Mouse (Mus musculus): Measurements from ENCODE around the gene Pyroxd2. TPM values are rescaled to one million over a fixed set of nuclear protein-coding genes. Genes with fewer than 3 reads are reported as not detected.

The Pyroxd2 gene
- polyA plus RNA-seq, 1 experiment, result 2.4 TPM

DNA sequence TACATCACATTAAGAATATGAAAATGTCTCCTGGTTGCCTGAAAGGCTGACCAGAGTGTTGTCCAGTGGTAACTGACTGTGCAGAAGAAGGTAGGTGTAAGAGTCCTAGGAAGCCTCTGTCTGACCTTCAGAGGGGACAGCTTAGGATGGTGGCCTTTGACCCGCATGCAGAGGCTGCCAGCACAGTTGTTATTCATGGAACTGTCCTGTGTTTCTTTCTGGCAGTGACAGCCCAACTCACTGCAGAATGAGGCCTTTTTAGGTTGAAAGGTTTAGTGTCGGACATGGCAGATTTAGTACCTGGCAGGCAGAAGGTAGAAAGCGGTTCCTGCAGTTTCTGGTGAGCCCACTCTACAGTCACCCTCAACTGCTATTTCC is 26.6 kb downstream of the Pyroxd2 start:
- Histone ChIP-seq H3K4me3 (replicated peaks; ENCODE audit: insufficient read depth, low read depth, low read length) (no peak overlapping the region), H3K27me3 (ENCODE audit: control insufficient read depth, insufficient read depth, low read length) (no peaks in the 10 kb centered on the region), H3K4me1 (ENCODE audit: control insufficient read depth, insufficient read depth, low read length) (peaks cover 24% of the 10 kb centered on the region), H3K27ac (ENCODE audit: insufficient read depth, low read length) (peak overlapping the region; percentile 55; the same call in 1 of the 2 replicates)
- no peak for DNase-seq
- TF ChIP-seq POLR2A (IDR thresholded peaks at IDR 0.05; ENCODE audit: borderline replicate concordance, insufficient read depth, low read length) (no peak), CTCF (IDR thresholded peaks at IDR 0.05; ENCODE audit: borderline replicate concordance, insufficient read depth, low read depth, low read length) (no peak)
- 81% methylated on average over 3 of the region's 3 CpGs for WGBS

DNA sequence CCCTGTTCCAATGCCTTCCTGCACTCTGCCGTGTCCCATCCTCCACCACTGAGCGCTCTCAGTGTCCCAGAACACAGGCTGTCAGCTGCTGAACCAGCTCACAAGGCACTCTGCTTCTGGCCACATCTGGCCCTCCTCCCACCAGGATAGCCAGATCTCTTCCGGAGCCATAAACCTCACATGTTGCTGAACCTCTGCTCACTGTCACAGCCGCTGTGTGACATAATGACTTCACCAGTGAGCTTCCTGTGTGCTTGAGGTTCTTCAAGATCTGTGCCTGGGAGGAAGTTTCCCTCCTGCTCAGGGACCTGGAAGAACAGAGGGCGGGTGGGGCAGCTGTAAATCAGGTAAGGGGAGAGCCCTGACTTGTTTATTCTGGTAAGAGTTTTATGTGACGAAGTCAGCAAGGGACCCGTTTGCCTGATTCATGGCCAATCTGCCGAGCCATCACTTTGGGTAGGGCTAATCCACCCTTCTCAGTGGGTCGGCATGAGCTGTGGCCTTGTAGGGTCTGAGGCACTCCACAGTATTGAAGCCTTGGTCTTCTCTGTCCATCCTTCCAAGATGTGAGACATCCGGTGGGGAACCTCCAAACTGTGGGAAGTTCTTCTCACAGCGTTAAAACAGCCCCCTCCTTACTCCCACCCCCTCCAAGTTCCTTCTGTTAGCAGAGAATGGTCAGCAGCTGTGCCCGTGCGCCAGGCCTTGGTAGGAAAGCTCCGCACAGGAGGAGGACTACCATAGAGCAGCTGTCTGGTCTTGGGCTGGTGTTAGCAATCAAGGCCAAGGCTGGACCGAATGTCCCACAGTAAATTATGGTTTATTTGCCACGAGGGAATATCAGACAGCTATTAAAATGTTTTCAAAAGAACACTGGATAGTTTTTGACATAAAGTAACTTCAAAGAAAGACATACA is 27.3 kb downstream of the Pyroxd2 start:
- DNase-seq, result no peak
- H3K27ac ChIP-seq (ENCODE audit: insufficient read depth, low read length), result no peak overlapping the region
- H3K4me1 ChIP-seq (ENCODE audit: control insufficient read depth, insufficient read depth, low read length), result peaks cover 24% of the 10 kb centered on the region
- no peaks in the 10 kb centered on the region for H3K27me3 ChIP-seq (ENCODE audit: control insufficient read depth, insufficient read depth, low read length)
- H3K4me3 ChIP-seq (replicated peaks; ENCODE audit: insufficient read depth, low read depth, low read length), result no peak overlapping the region
- 88% methylated on average over 16 of the region's 16 CpGs for WGBS
- TF ChIP-seq CTCF (IDR thresholded peaks at IDR 0.05; ENCODE audit: borderline replicate concordance, insufficient read depth, low read depth, low read length), result no peak
- TF ChIP-seq POLR2A (IDR thresholded peaks at IDR 0.05; ENCODE audit: borderline replicate concordance, insufficient read depth, low read length), result no peak

- Histone ChIP-seq H3K27me3 (ENCODE audit: control insufficient read depth, insufficient read depth, low read length) (no peaks in the 10 kb centered on the region), H3K4me1 (ENCODE audit: control insufficient read depth, insufficient read depth, low read length) (peaks cover 23% of the 10 kb centered on the region), H3K4me3 (replicated peaks; ENCODE audit: insufficient read depth, low read depth, low read length) (no peak overlapping the region), H3K27ac (ENCODE audit: insufficient read depth, low read length) (no peak overlapping the region)
- 95% methylated on average over 6 of the region's 6 CpGs for WGBS
- no peak for DNase-seq
- TF ChIP-seq POLR2A (IDR thresholded peaks at IDR 0.05; ENCODE audit: borderline replicate concordance, insufficient read depth, low read length), result no peak
- no peak for TF ChIP-seq CTCF (IDR thresholded peaks at IDR 0.05; ENCODE audit: borderline replicate concordance, insufficient read depth, low read depth, low read length)
Measured at GRCm38 (mm10) chr19:42723302-42723701, 29.3 kb downstream of the Pyroxd2 start.

- H3K4me1 ChIP-seq (ENCODE audit: control insufficient read depth, insufficient read depth, low read length), result peaks cover 15% of the 10 kb centered on the region
Measured at GRCm38 (mm10) chr19:42722500-42722899, 30.1 kb downstream of the Pyroxd2 start.

GRCm38 (mm10) chr19:42718101-42718500 is 34.5 kb downstream of the Pyroxd2 start:
- no peaks in the 10 kb centered on the region for H3K27me3 ChIP-seq (ENCODE audit: control insufficient read depth, insufficient read depth, low read length)
- TF ChIP-seq POLR2A (IDR thresholded peaks at IDR 0.05; ENCODE audit: borderline replicate concordance, insufficient read depth, low read length) (no peak), CTCF (IDR thresholded peaks at IDR 0.05; ENCODE audit: borderline replicate concordance, insufficient read depth, low read depth, low read length) (no peak)
- no peak for DNase-seq
- H3K4me3 ChIP-seq (replicated peaks; ENCODE audit: insufficient read depth, low read depth, low read length), result no peak overlapping the region
- H3K27ac ChIP-seq (ENCODE audit: insufficient read depth, low read length), result no peak overlapping the region
- H3K4me1 ChIP-seq (ENCODE audit: control insufficient read depth, insufficient read depth, low read length), result no peaks in the 10 kb centered on the region
- WGBS, result 89% methylated on average over 3 of the region's 3 CpGs

More at GRCm38 (mm10) chr19:42722500-42722899, 30.1 kb downstream of the Pyroxd2 start:
- TF ChIP-seq POLR2A (IDR thresholded peaks at IDR 0.05; ENCODE audit: borderline replicate concordance, insufficient read depth, low read length) (no peak), CTCF (IDR thresholded peaks at IDR 0.05; ENCODE audit: borderline replicate concordance, insufficient read depth, low read depth, low read length) (no peak)
- H3K27me3 ChIP-seq (ENCODE audit: control insufficient read depth, insufficient read depth, low read length), result no peaks in the 10 kb centered on the region
- H3K4me3 ChIP-seq (replicated peaks; ENCODE audit: insufficient read depth, low read depth, low read length), result no peak overlapping the region
- no peak overlapping the region for H3K27ac ChIP-seq (ENCODE audit: insufficient read depth, low read length)
- DNase-seq, result peak in 1 of 2 experiments; percentile 19
- 21% methylated on average over 2 of the region's 2 CpGs for WGBS

GRCm38 (mm10) chr19:42717668-42718067 is 34.9 kb downstream of the Pyroxd2 start:
- Histone ChIP-seq H3K27me3 (ENCODE audit: control insufficient read depth, insufficient read depth, low read length) (no peaks in the 10 kb centered on the region), H3K27ac (ENCODE audit: insufficient read depth, low read length) (no peak overlapping the region), H3K4me1 (ENCODE audit: control insufficient read depth, insufficient read depth, low read length) (no peaks in the 10 kb centered on the region), H3K4me3 (replicated peaks; ENCODE audit: insufficient read depth, low read depth, low read length) (no peak overlapping the region)
- TF ChIP-seq CTCF (IDR thresholded peaks at IDR 0.05; ENCODE audit: borderline replicate concordance, insufficient read depth, low read depth, low read length), result no peak
- TF ChIP-seq POLR2A (IDR thresholded peaks at IDR 0.05; ENCODE audit: borderline replicate concordance, insufficient read depth, low read length), result no peak
- WGBS, result 93% methylated on average over 5 of the region's 5 CpGs
- DNase-seq, result no peak

DNA sequence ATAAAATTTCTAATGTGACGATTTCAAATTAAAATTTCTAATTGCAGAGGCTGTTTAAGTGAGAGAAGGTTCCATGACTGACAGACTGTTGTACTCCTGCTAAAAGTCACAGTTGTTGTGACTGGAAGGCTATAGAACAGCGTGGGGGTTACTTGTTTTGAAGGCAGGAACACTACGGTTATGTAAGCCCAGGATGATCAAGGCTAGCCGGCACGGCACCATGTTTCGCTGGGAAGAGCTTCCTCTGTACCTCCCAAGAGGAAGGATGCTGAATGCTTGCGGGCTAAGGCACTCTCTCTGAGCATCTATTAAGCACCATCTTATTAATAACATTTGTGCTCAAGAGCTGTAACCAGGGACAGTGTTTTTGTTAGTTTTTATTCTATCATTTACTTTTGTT is 36.1 kb downstream of the Pyroxd2 start:
- TF ChIP-seq CTCF (IDR thresholded peaks at IDR 0.05; ENCODE audit: borderline replicate concordance, insufficient read depth, low read depth, low read length) (no peak), POLR2A (IDR thresholded peaks at IDR 0.05; ENCODE audit: borderline replicate concordance, insufficient read depth, low read length) (no peak)
- Histone ChIP-seq H3K4me1 (ENCODE audit: control insufficient read depth, insufficient read depth, low read length) (no peaks in the 10 kb centered on the region), H3K27me3 (ENCODE audit: control insufficient read depth, insufficient read depth, low read length) (peaks cover 1% of the 10 kb centered on the region; the same call in 1 of the 2 replicates), H3K4me3 (replicated peaks; ENCODE audit: insufficient read depth, low read depth, low read length) (no peak overlapping the region), H3K27ac (ENCODE audit: insufficient read depth, low read length) (no peak overlapping the region)
- DNase-seq, result no peak
- WGBS, result 91% methylated on average over 7 of the region's 7 CpGs

DNA sequence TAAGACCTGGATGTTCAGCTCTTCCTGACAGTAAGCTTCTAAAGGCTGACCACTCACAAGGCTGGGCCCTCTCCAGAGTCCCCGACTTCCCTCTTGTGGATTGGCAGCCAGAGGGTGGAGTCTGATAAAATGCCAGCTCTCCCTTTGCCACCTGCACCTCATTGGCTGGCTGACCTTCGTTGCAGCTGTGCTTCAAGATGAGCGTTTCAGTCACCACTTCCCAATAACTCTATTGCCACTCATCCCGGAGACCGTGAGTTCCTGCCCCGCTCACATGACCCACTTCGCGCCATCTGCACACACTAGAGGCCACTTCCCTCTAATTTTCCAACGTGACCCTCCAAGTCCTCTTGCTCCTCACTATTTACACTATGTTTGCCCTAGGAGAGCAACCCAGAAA is 38.8 kb downstream of the Pyroxd2 start:
- no peaks in the 10 kb centered on the region for H3K4me1 ChIP-seq (ENCODE audit: control insufficient read depth, insufficient read depth, low read length)
- WGBS, result 59% methylated on average over 9 of the region's 9 CpGs
- H3K4me3 ChIP-seq (replicated peaks; ENCODE audit: insufficient read depth, low read depth, low read length), result no peak overlapping the region
- TF ChIP-seq CTCF (IDR thresholded peaks at IDR 0.05; ENCODE audit: borderline replicate concordance, insufficient read depth, low read depth, low read length), result no peak
- no peak for TF ChIP-seq POLR2A (IDR thresholded peaks at IDR 0.05; ENCODE audit: borderline replicate concordance, insufficient read depth, low read length)
- H3K27ac ChIP-seq (ENCODE audit: insufficient read depth, low read length), result no peak overlapping the region
- peaks cover 1% of the 10 kb centered on the region; the same call in 1 of the 2 replicates for H3K27me3 ChIP-seq (ENCODE audit: control insufficient read depth, insufficient read depth, low read length)
- DNase-seq, result no peak

All from cerebellum, adult 2 months (tissue).